Mouse (Mus musculus) erythroblast, embryonic 14.5 days (primary cell): ENCODE measurements around the gene Zg16. TPM values are rescaled to one million over a fixed set of nuclear protein-coding genes. Genes with fewer than 3 reads are reported as not detected.
A peak's percentile ranks its signal among the peaks of the same experiment; 100 is the strongest.

Source experiments
- H3K27me3 ChIP-seq: 2 replicates; pipeline ENCODE4 v1.6.1; 2012; ENCODE audit warnings: inconsistent platforms; ENCODE audit not compliant: control insufficient read depth
- H3K36me3 ChIP-seq: 2 replicates; pipeline ENCODE4 v1.6.1; 2012; ENCODE audit warnings: mild to moderate bottlenecking, inconsistent platforms; ENCODE audit not compliant: control insufficient read depth
- H3K4me1 ChIP-seq: 2 replicates; pipeline ENCODE4 v1.6.1; 2012; ENCODE audit warnings: inconsistent platforms; ENCODE audit not compliant: control insufficient read depth
- H3K4me3 ChIP-seq: replicated peaks from 2 replicates; pipeline ENCODE3; 2012; ENCODE audit warnings: moderate library complexity, mild to moderate bottlenecking, inconsistent platforms
- H3K9me3 ChIP-seq: 2 replicates; pipeline ENCODE4 v1.6.1; 2012; ENCODE audit warnings: low read length, inconsistent platforms, mixed read lengths; ENCODE audit not compliant: control insufficient read depth
- GATA1 ChIP-seq: IDR thresholded peaks from 2 replicates; pipeline ENCODE4 v1.6.1; 2012; ENCODE audit warnings: low read length, inconsistent platforms, mixed read lengths
- TAL1 ChIP-seq: IDR thresholded peaks from 3 replicates; pipeline ENCODE4 v1.6.1; 2012; ENCODE audit warnings: low read length, inconsistent platforms, mixed read lengths
- polyA plus RNA-seq: library from polyadenylated mRNA; stranded (reverse); fragments of >175 nt; gene quantifications from 2 replicates; pipeline ENCODE4 v1.2.3, GENCODE M21; 2012

Gene Zg16
- polyA plus RNA-seq, 1 experiment = not detected

- H3K4me3 ChIP-seq = peak overlapping the region; percentile 81
- peaks cover 67% of the 10 kb centered on the region for H3K4me1 ChIP-seq
- no peaks in the 10 kb centered on the region for H3K9me3 ChIP-seq
- H3K27me3 ChIP-seq = no peaks in the 10 kb centered on the region
- TF ChIP-seq TAL1 (no peak), GATA1 (no peak)
- peaks cover 45% of the 10 kb centered on the region for H3K36me3 ChIP-seq
Measured at GRCm38 (mm10) chr7:127014993-127015392, 72.1 kb downstream of the Zg16 start.

- peaks cover 73% of the 10 kb centered on the region for H3K4me1 ChIP-seq
Measured at GRCm38 (mm10) chr7:127014320-127014719, 72.8 kb downstream of the Zg16 start, which contains the start of gene Mvp. Gene Mvp, minus strand, starts transcription at chr7:127014621.

GRCm38 (mm10) chr7:127013385-127013784, 73.7 kb downstream of the Zg16 start:
- Histone ChIP-seq H3K27me3 (no peaks in the 10 kb centered on the region), H3K4me3 (peak overlapping the region; percentile 62), H3K9me3 (no peaks in the 10 kb centered on the region), H3K36me3 (peaks cover 51% of the 10 kb centered on the region), H3K4me1 (peaks cover 83% of the 10 kb centered on the region)
- TF ChIP-seq TAL1 (no peak), GATA1 (no peak)

More at GRCm38 (mm10) chr7:127014320-127014719, 72.8 kb downstream of the Zg16 start, which contains the start of gene Mvp:
- Histone ChIP-seq H3K27me3 (no peaks in the 10 kb centered on the region), H3K9me3 (no peaks in the 10 kb centered on the region), H3K36me3 (peaks cover 48% of the 10 kb centered on the region), H3K4me3 (peak within 1 kb of the TSS; percentile 81)
- TF ChIP-seq TAL1 (no peak), GATA1 (no peak)

- TF ChIP-seq TAL1 (no peak), GATA1 (no peak)
- Histone ChIP-seq H3K4me3 (no peak overlapping the region), H3K27me3 (no peaks in the 10 kb centered on the region), H3K36me3 (peaks cover 51% of the 10 kb centered on the region), H3K4me1 (peaks cover 85% of the 10 kb centered on the region), H3K9me3 (no peaks in the 10 kb centered on the region)
Measured at GRCm38 (mm10) chr7:127012845-127013244, 74.3 kb downstream of the Zg16 start.

GRCm38 (mm10) chr7:127012374-127012773, 74.8 kb downstream of the Zg16 start:
- no peak for TF ChIP-seq TAL1
- TF ChIP-seq GATA1 = no peak
- H3K27me3 ChIP-seq = no peaks in the 10 kb centered on the region
- H3K4me1 ChIP-seq = peaks cover 85% of the 10 kb centered on the region
- H3K4me3 ChIP-seq = no peak overlapping the region
- peaks cover 51% of the 10 kb centered on the region for H3K36me3 ChIP-seq
- no peaks in the 10 kb centered on the region for H3K9me3 ChIP-seq

- H3K4me1 ChIP-seq = peaks cover 85% of the 10 kb centered on the region
- H3K36me3 ChIP-seq = peaks cover 51% of the 10 kb centered on the region
- TF ChIP-seq TAL1 = no peak
- no peak for TF ChIP-seq GATA1
- no peak overlapping the region for H3K4me3 ChIP-seq
- H3K9me3 ChIP-seq = no peaks in the 10 kb centered on the region
- no peaks in the 10 kb centered on the region for H3K27me3 ChIP-seq
Measured at GRCm38 (mm10) chr7:127011717-127012116, 75.4 kb downstream of the Zg16 start.

GRCm38 (mm10) chr7:127011051-127011450, 76.1 kb downstream of the Zg16 start:
- Histone ChIP-seq H3K9me3 (no peaks in the 10 kb centered on the region), H3K36me3 (peaks cover 50% of the 10 kb centered on the region), H3K4me1 (peaks cover 79% of the 10 kb centered on the region), H3K27me3 (no peaks in the 10 kb centered on the region), H3K4me3 (no peak overlapping the region)
- no peak for TF ChIP-seq TAL1
- TF ChIP-seq GATA1 = no peak

GRCm38 (mm10) chr7:127009307-127010085, 77.6 kb downstream of the Zg16 start:
- no peaks in the 10 kb centered on the region for H3K9me3 ChIP-seq

GRCm38 (mm10) chr7:127008239-127009019, 78.7 kb downstream of the Zg16 start:
- peaks cover 60% of the 10 kb centered on the region for H3K4me1 ChIP-seq
- H3K36me3 ChIP-seq = peaks cover 26% of the 10 kb centered on the region
- TF ChIP-seq TAL1 (no peak), GATA1 (no peak)

More at GRCm38 (mm10) chr7:127009307-127010085, 77.6 kb downstream of the Zg16 start:
- H3K4me1 ChIP-seq = peaks cover 68% of the 10 kb centered on the region
- no peak overlapping the region for H3K4me3 ChIP-seq
- H3K27me3 ChIP-seq = no peaks in the 10 kb centered on the region
- peaks cover 35% of the 10 kb centered on the region for H3K36me3 ChIP-seq
- TF ChIP-seq TAL1 (no peak), GATA1 (no peak)

More at GRCm38 (mm10) chr7:127008239-127009019, 78.7 kb downstream of the Zg16 start:
- H3K27me3 ChIP-seq = no peaks in the 10 kb centered on the region
- peak overlapping the region; percentile 30 for H3K4me3 ChIP-seq
- no peaks in the 10 kb centered on the region for H3K9me3 ChIP-seq
